Mouse (Mus musculus) hindbrain, embryonic 13.5 days (tissue): ENCODE data around the gene Ddx39b. TPM values are rescaled to one million over a fixed set of nuclear protein-coding genes. Genes with fewer than 3 reads are reported as not detected.
"Not testable (repeated sequence)": the region's sequence is repeated elsewhere in the genome, so short reads cannot be mapped to it uniquely, and the experiment has no call there.

Experiments
- ATAC-seq: fragments of 200-750 bp; cut with Nextera tagmentation; 2 replicates; pipeline ENCODE4 v1.8.0; 2017; ENCODE audit warnings: moderate TSS enrichment; ENCODE audit not compliant: low FRiP score
- H3K27ac ChIP-seq: fragments of 300-500 bp; sonication (generic); 2 replicates; pipeline ENCODE4 v1.5.1; 2015; ENCODE audit warnings: inconsistent platforms, mild to moderate bottlenecking, moderate library complexity
- H3K27me3 ChIP-seq: fragments of 300-500 bp; sonication (generic); 2 replicates; pipeline ENCODE4 v1.6.1; 2015; ENCODE audit warnings: mild to moderate bottlenecking, inconsistent platforms
- H3K36me3 ChIP-seq: fragments of 300-500 bp; sonication (generic); 2 replicates; pipeline ENCODE4 v1.6.1; 2015; ENCODE audit warnings: mild to moderate bottlenecking, inconsistent platforms
- H3K4me1 ChIP-seq: fragments of 300-500 bp; sonication (generic); replicated peaks from 2 replicates; pipeline ENCODE4 v1.6.1; 2015; ENCODE audit warnings: inconsistent platforms
- H3K4me2 ChIP-seq: fragments of 300-500 bp; sonication (generic); 2 replicates; pipeline ENCODE4 v1.6.1; 2015; ENCODE audit warnings: inconsistent platforms, mild to moderate bottlenecking, moderate library complexity
- H3K4me3 ChIP-seq: fragments of 300-500 bp; sonication (generic); 2 replicates; pipeline ENCODE4 v1.5.1; 2015; ENCODE audit warnings: mild to moderate bottlenecking, inconsistent platforms
- H3K9ac ChIP-seq: fragments of 300-500 bp; sonication (generic); 2 replicates; pipeline ENCODE4 v1.6.1; 2015; ENCODE audit warnings: mild to moderate bottlenecking, inconsistent platforms
- H3K9me3 ChIP-seq: fragments of 300-500 bp; sonication (generic); 2 replicates; pipeline ENCODE4 v1.6.1; 2016; ENCODE audit warnings: inconsistent platforms
- WGBS: fragments of 180-500 bp; shearing (Covaris S2); methylation state at CpG from one replicate; pipeline ENCODE4 v1.1.7; 2015; 5-methylcytosine and 5-hydroxymethylcytosine counted together
- microRNA-seq: library from miRNA; unstranded; fragments of <30 nt; microRNA quantifications from one replicate; pipeline ENCODE4, GENCODE M21; 2016
- polyA plus RNA-seq: library from polyadenylated mRNA; unstranded; fragments of >200 nt; fragmentation: Nextera tagmentation; extraction: Ambion mirVana; gene quantifications from 2 replicates; pipeline ENCODE4 v1.2.1, GENCODE M21; 2015

Gene Ddx39b
- polyA plus RNA-seq, 1 experiment from 2014 or later, result 391 TPM

GRCm38 (mm10) chr17:35278957-35279688 is 37.6 kb downstream of the Ddx39b start:
- no peak overlapping the region for H3K27ac ChIP-seq
- no peak overlapping the region for H3K4me3 ChIP-seq
- ATAC-seq, result no peak
- H3K9me3 ChIP-seq, result no peaks in the 10 kb centered on the region
- H3K4me1 ChIP-seq, result no peaks in the 10 kb centered on the region
- no peaks in the 10 kb centered on the region for H3K36me3 ChIP-seq
- H3K27me3 ChIP-seq, result peaks cover 29% of the 10 kb centered on the region
- no peak overlapping the region for H3K4me2 ChIP-seq
- H3K9ac ChIP-seq, result no peak overlapping the region
- 92% methylated on average over 13 of the region's 13 CpGs for WGBS

GRCm38 (mm10) chr17:35280276-35280675 is 38.7 kb downstream of the Ddx39b start:
- WGBS, result 70% methylated on average over 3 of the region's 3 CpGs
- Histone ChIP-seq H3K4me1 (no peaks in the 10 kb centered on the region), H3K27ac (no peak overlapping the region), H3K36me3 (no peaks in the 10 kb centered on the region), H3K27me3 (peaks cover 25% of the 10 kb centered on the region), H3K9me3 (no peaks in the 10 kb centered on the region), H3K4me2 (no peak overlapping the region), H3K9ac (no peak overlapping the region), H3K4me3 (no peak overlapping the region)
- ATAC-seq, result no peak

- H3K9me3 ChIP-seq, result no peaks in the 10 kb centered on the region
- no peak overlapping the region for H3K4me3 ChIP-seq
- H3K27me3 ChIP-seq, result no peaks in the 10 kb centered on the region
- no peaks in the 10 kb centered on the region for H3K4me1 ChIP-seq
- no peak overlapping the region for H3K4me2 ChIP-seq
- ATAC-seq, result no peak
- H3K27ac ChIP-seq, result no peak overlapping the region
- H3K36me3 ChIP-seq, result no peaks in the 10 kb centered on the region
- H3K9ac ChIP-seq, result no peak overlapping the region
Measured at GRCm38 (mm10) chr17:35285431-35285830, 43.9 kb downstream of the Ddx39b start.

GRCm38 (mm10) chr17:35295796-35296195 is 54.2 kb downstream of the Ddx39b start:
- H3K27ac ChIP-seq, H3K9ac ChIP-seq, H3K4me3 ChIP-seq, H3K9me3 ChIP-seq, H3K27me3 ChIP-seq, H3K4me2 ChIP-seq, H3K36me3 ChIP-seq, H3K4me1 ChIP-seq, ATAC-seq: not testable (repeated sequence)
- 8% methylated on average over 5 of the region's 5 CpGs for WGBS

GRCm38 (mm10) chr17:35300261-35300945 is 58.9 kb downstream of the Ddx39b start:
- ATAC-seq, H3K27me3 ChIP-seq, H3K4me3 ChIP-seq, H3K9me3 ChIP-seq, H3K4me1 ChIP-seq, H3K36me3 ChIP-seq, H3K4me2 ChIP-seq, H3K27ac ChIP-seq, H3K9ac ChIP-seq: not testable (repeated sequence)
- 89% methylated on average over 7 of the region's 7 CpGs for WGBS

GRCm38 (mm10) chr17:35301645-35302258 is 60.2 kb downstream of the Ddx39b start:
- no peak for ATAC-seq
- 34% methylated on average over 13 of the region's 13 CpGs for WGBS
- no peaks in the 10 kb centered on the region for H3K9me3 ChIP-seq
- H3K4me2 ChIP-seq, result no peak overlapping the region
- H3K4me3 ChIP-seq, result no peak overlapping the region
- H3K9ac ChIP-seq, result no peak overlapping the region
- no peaks in the 10 kb centered on the region for H3K36me3 ChIP-seq
- H3K4me1 ChIP-seq, result no peaks in the 10 kb centered on the region
- H3K27me3 ChIP-seq, result 0 out of 2 replicates have a peak, but pooled peaks cover 4% of the 10 kb centered on the region
- H3K27ac ChIP-seq, result no peak overlapping the region

GRCm38 (mm10) chr17:35303271-35303670 is 61.7 kb downstream of the Ddx39b start:
- Histone ChIP-seq H3K9ac (no peak overlapping the region), H3K4me1 (no peaks in the 10 kb centered on the region), H3K27ac (no peak overlapping the region), H3K27me3 (peaks cover 8% of the 10 kb centered on the region; the same call in 1 of the 2 replicates), H3K9me3 (no peaks in the 10 kb centered on the region), H3K4me3 (no peak overlapping the region), H3K4me2 (no peak overlapping the region), H3K36me3 (no peaks in the 10 kb centered on the region)
- WGBS, result 83% methylated on average over 2 of the region's 2 CpGs
- no peak for ATAC-seq

Small RNA genes within 50 kb of the gene (microRNA-seq; reads per million reads assigned to microRNA genes)
- gene Mir6973a, result not detected
- not detected for gene Mir6974
- 1.2 reads per million for gene Mir6975
- gene Mir8094, result 0.70 reads per million

Other genes starting within 250 kb of the Ddx39b start
- 57.3 TPM in 2 replicates for gene Vars, start 240.8 kb upstream of the Ddx39b start, polyA plus RNA-seq
- gene Vwa7, start 225.2 kb upstream of the Ddx39b start, polyA plus RNA-seq, result 0.16 and 0.18 TPM in 2 replicates
- 2.5 and 2.9 TPM in 2 replicates for gene Sapcd1, start 213.7 kb upstream of the Ddx39b start, polyA plus RNA-seq
- gene Msh5, start 195.0 kb upstream of the Ddx39b start, polyA plus RNA-seq, result 2.7 and 3.5 TPM in 2 replicates
- 100 and 102 TPM in 2 replicates for gene Clic1, start 191.8 kb upstream of the Ddx39b start, polyA plus RNA-seq
- gene Ddah2, start 182.7 kb upstream of the Ddx39b start, polyA plus RNA-seq, result 420 and 426 TPM in 2 replicates
- gene Ly6g6c, start 176.4 kb upstream of the Ddx39b start, polyA plus RNA-seq, result not detected in 2 replicates
- gene Mpig6b, start 175.6 kb upstream of the Ddx39b start, polyA plus RNA-seq, result 0.25 and 0.31 TPM in 2 replicates
- gene Ly6g6e, start 164.8 kb upstream of the Ddx39b start, polyA plus RNA-seq, result 0.45 TPM in 1 of 2 replicates, not detected in the other
- 0.61 and 1.1 TPM in 2 replicates for gene Ly6g6d, start 163.7 kb upstream of the Ddx39b start, polyA plus RNA-seq
- 0.19 and 0.28 TPM in 2 replicates for gene Ly6g6f, start 156.1 kb upstream of the Ddx39b start, polyA plus RNA-seq
- gene Abhd16a, start 152.5 kb upstream of the Ddx39b start, polyA plus RNA-seq, result 86.9 and 93.8 TPM in 2 replicates
- gene Ly6g5c, start 133.5 kb upstream of the Ddx39b start, polyA plus RNA-seq, result 0.36 TPM in 1 of 2 replicates, not detected in the other
- gene Ly6g5b, start 126.3 kb upstream of the Ddx39b start, polyA plus RNA-seq, result 1.1 and 1.9 TPM in 2 replicates
- 21.6 and 24.4 TPM in 2 replicates for gene Gpank1, start 120.3 kb upstream of the Ddx39b start, polyA plus RNA-seq
- 317 and 322 TPM in 2 replicates for gene Csnk2b, start 119.7 kb upstream of the Ddx39b start, polyA plus RNA-seq
- 10.2 and 11.2 TPM in 2 replicates for gene D17H6S53E, start 115.4 kb upstream of the Ddx39b start, polyA plus RNA-seq
- gene Apom, start 109.7 kb upstream of the Ddx39b start, polyA plus RNA-seq, result 0.34 and 0.84 TPM in 2 replicates
- 76.5 and 81.9 TPM in 2 replicates for gene Bag6, start 106.6 kb upstream of the Ddx39b start, polyA plus RNA-seq
- gene Prrc2a, start 76.8 kb upstream of the Ddx39b start, polyA plus RNA-seq, result 181 and 196 TPM in 2 replicates
- 8.7 and 11.6 TPM in 2 replicates for gene Aif1, start 65.7 kb upstream of the Ddx39b start, polyA plus RNA-seq
- gene Lst1, start 53.3 kb upstream of the Ddx39b start, polyA plus RNA-seq, result 6.8 and 8.9 TPM in 2 replicates
- 0.44 and 0.52 TPM in 2 replicates for gene Ltb, start 47.3 kb upstream of the Ddx39b start, polyA plus RNA-seq
- not detected in 2 replicates for gene Tnf, start 39.7 kb upstream of the Ddx39b start, polyA plus RNA-seq
- 0.23 and 0.27 TPM in 2 replicates for gene Lta, start 36.4 kb upstream of the Ddx39b start, polyA plus RNA-seq
- gene Gm16181, start 20.9 kb upstream of the Ddx39b start, polyA plus RNA-seq, result 0.57 and 0.83 TPM in 2 replicates
- 52.4 and 54.2 TPM in 2 replicates for gene Atp6v1g2, start 8.1 kb upstream of the Ddx39b start, polyA plus RNA-seq
- 8.4 and 10.8 TPM in 2 replicates for gene Nfkbil1, start 6.0 kb upstream of the Ddx39b start, polyA plus RNA-seq
- gene H2-D1, start 21.0 kb downstream of the Ddx39b start, polyA plus RNA-seq, result 73.4 and 73.6 TPM in 2 replicates
- 0.14 and 0.30 TPM in 2 replicates for gene H2-Q1, start 78.7 kb downstream of the Ddx39b start, polyA plus RNA-seq
- gene H2-Q2, start 100.5 kb downstream of the Ddx39b start, polyA plus RNA-seq, result 0.68 and 1.0 TPM in 2 replicates
- gene H2-Q4, start 137.9 kb downstream of the Ddx39b start, polyA plus RNA-seq, result 1.0 and 1.2 TPM in 2 replicates
- gene H2-Q6, start 183.1 kb downstream of the Ddx39b start, polyA plus RNA-seq, result 0.30 and 0.34 TPM in 2 replicates
- gene H2-Q7, start 197.4 kb downstream of the Ddx39b start, polyA plus RNA-seq, result 2.4 TPM in 2 replicates
- gene H2-Q10, start 228.3 kb downstream of the Ddx39b start, polyA plus RNA-seq, result 0.10 and 0.23 TPM in 2 replicates